Mouse (Mus musculus) lung, adult 2 months (tissue): ENCODE data around the gene Klhl21. TPM values are rescaled to one million over a fixed set of nuclear protein-coding genes. Genes with fewer than 3 reads are reported as not detected.
A peak's percentile ranks its signal among the peaks of the same experiment; 100 is the strongest.

Source experiments
- DNase-seq: peaks from one replicate; pipeline ENCODE4 v3.0.0; 2022
- H3K4me1 ChIP-seq: fragments of 200-500 bp; 2 replicates; pipeline ENCODE4 v1.6.1; 2011; ENCODE audit warnings: low read length; ENCODE audit not compliant: control insufficient read depth, insufficient read depth
- H3K4me3 ChIP-seq: fragments of 200-500 bp; replicated peaks from 2 replicates; pipeline ENCODE3; 2011; ENCODE audit warnings: low read depth, mild to moderate bottlenecking, control low read depth, low read length; ENCODE audit errors: extremely low read depth
- CTCF ChIP-seq: fragments of 200-500 bp; IDR thresholded peaks from 2 replicates; pipeline ENCODE4 v1.5.1; 2011; ENCODE audit warnings: mild to moderate bottlenecking, low read length, control low read depth; ENCODE audit not compliant: insufficient read depth
- POLR2A ChIP-seq: fragments of 200-500 bp; IDR thresholded peaks from 2 replicates; pipeline ENCODE4 v1.6.1; 2011; ENCODE audit warnings: low read depth, mild to moderate bottlenecking, control low read depth, low read length, borderline replicate concordance; ENCODE audit errors: extremely low read depth
- WGBS: fragments of 180-500 bp; shearing (Covaris S2); methylation state at CpG from one replicate; pipeline ENCODE4 v1.1.7; 2018; 5-methylcytosine and 5-hydroxymethylcytosine counted together
- polyA plus RNA-seq: library from polyadenylated mRNA; depleted of rRNA; stranded (reverse); fragments of >200 nt; gene quantifications from 2 replicates; pipeline ENCODE4 v1.2.3, GENCODE M21; 2012

Gene Klhl21
- polyA plus RNA-seq, 1 experiment: 43.6 TPM

- no peak overlapping the region for H3K4me3 ChIP-seq
- WGBS: 73% methylated on average over 17 of the region's 17 CpGs
- peaks cover 3% of the 10 kb centered on the region for H3K4me1 ChIP-seq
- no peak for TF ChIP-seq POLR2A
- no peak for TF ChIP-seq CTCF
- no peak for DNase-seq
These were observed 25.6 kb upstream of the Klhl21 start for GRCm38 (mm10) chr4:151983043-151983442.

GRCm38 (mm10) chr4:151983560-151983959 lies 25.0 kb upstream of the Klhl21 start:
- H3K4me1 ChIP-seq: peaks cover 4% of the 10 kb centered on the region
- no peak for DNase-seq
- WGBS: 50% methylated on average over 9 of the region's 9 CpGs
- no peak overlapping the region for H3K4me3 ChIP-seq
- TF ChIP-seq POLR2A: no peak
- no peak for TF ChIP-seq CTCF

GRCm38 (mm10) chr4:151985886-151986285 lies 22.7 kb upstream of the Klhl21 start:
- Histone ChIP-seq H3K4me3 (no peak overlapping the region), H3K4me1 (peaks cover 4% of the 10 kb centered on the region)
- TF ChIP-seq CTCF: no peak
- TF ChIP-seq POLR2A: no peak
- WGBS: 45% methylated on average over 10 of the region's 10 CpGs
- no peak for DNase-seq

GRCm38 (mm10) chr4:151986650-151987049 lies 22.0 kb upstream of the Klhl21 start:
- peaks cover 4% of the 10 kb centered on the region for H3K4me1 ChIP-seq
- no peak overlapping the region for H3K4me3 ChIP-seq
- no peak for DNase-seq
- TF ChIP-seq CTCF: no peak
- TF ChIP-seq POLR2A: no peak
- WGBS: 58% methylated on average over 8 of the region's 8 CpGs

GRCm38 (mm10) chr4:151988014-151988341 lies 20.6 kb upstream of the Klhl21 start:
- no peak for DNase-seq
- no peak for TF ChIP-seq CTCF
- no peak for TF ChIP-seq POLR2A
- 19% methylated on average over 10 of the region's 10 CpGs for WGBS
- H3K4me1 ChIP-seq: peaks cover 4% of the 10 kb centered on the region
- H3K4me3 ChIP-seq: peak overlapping the region; percentile 96

GRCm38 (mm10) chr4:151988342-151989109 lies 20.1 kb upstream of the Klhl21 start, which contains the start of gene Thap3:
Thap3 (minus strand) TSS chr4:151988997.
- Histone ChIP-seq H3K4me3 (peak within 1 kb of the TSS; percentile 96), H3K4me1 (peaks cover 8% of the 10 kb centered on the region)
- peak; percentile 90 for DNase-seq
- WGBS: under 1% methylated on average over 54 of the region's 54 CpGs
- TF ChIP-seq CTCF: no peak
- TF ChIP-seq POLR2A: peak; percentile 37; the same call in 1 of the 2 replicates

- no peak for DNase-seq
- H3K4me1 ChIP-seq: peaks cover 8% of the 10 kb centered on the region
- H3K4me3 ChIP-seq: peak overlapping the region; percentile 3
- 32% methylated on average over 6 of the region's 6 CpGs for WGBS
- no peak for TF ChIP-seq POLR2A
- TF ChIP-seq CTCF: no peak
These were observed 19.5 kb upstream of the Klhl21 start for GRCm38 (mm10) chr4:151989110-151989488.

GRCm38 (mm10) chr4:151992091-151992490 lies 16.5 kb upstream of the Klhl21 start:
- no peak for TF ChIP-seq CTCF
- TF ChIP-seq POLR2A: no peak
- H3K4me3 ChIP-seq: no peak overlapping the region
- 88% methylated on average over 9 of the region's 9 CpGs for WGBS
- peaks cover 12% of the 10 kb centered on the region for H3K4me1 ChIP-seq
- no peak for DNase-seq

GRCm38 (mm10) chr4:151993035-151993434 lies 15.6 kb upstream of the Klhl21 start:
- TF ChIP-seq CTCF (no peak), POLR2A (no peak)
- DNase-seq: no peak
- H3K4me1 ChIP-seq: peaks cover 12% of the 10 kb centered on the region
- H3K4me3 ChIP-seq: no peak overlapping the region
- WGBS: 51% methylated on average over 6 of the region's 6 CpGs
